Mouse (Mus musculus) adrenal gland, adult (tissue): ENCODE data around the gene Ubqlnl.

Experiments used
- DNase-seq, 2 experiments: peaks; one replicate each; pipeline ENCODE4 v3.0.0; 2022 to 2023; ENCODE audit warnings: low spot score in 1 of 2; ENCODE audit not compliant: inconsistent age in 2 of 2

Gene Ubqlnl

GRCm38 (mm10) chr7:104150456-104150855 lies at the start of gene Ubqlnl:
Ubqlnl (minus strand) TSS chr7:104150556.
- DNase-seq = no peak

GRCm38 (mm10) chr7:104199822-104200221 lies 49.5 kb upstream of the Ubqlnl start:
- peak; percentile 65 to 90 for DNase-seq

- no peak for DNase-seq
Observed at GRCm38 (mm10) chr7:104195885-104196284, 45.5 kb upstream of the Ubqlnl start, which contains the start of gene Olfr649. Olfr649 (minus strand) TSS chr7:104195985.

GRCm38 (mm10) chr7:104191275-104191674 lies 40.9 kb upstream of the Ubqlnl start:
- no peak for DNase-seq

GRCm38 (mm10) chr7:104183292-104183691 lies 32.9 kb upstream of the Ubqlnl start, which contains the start of gene Olfr648:
Olfr648 (minus strand) TSS chr7:104183392.
- DNase-seq = no peak

GRCm38 (mm10) chr7:104179074-104179473 lies 28.7 kb upstream of the Ubqlnl start:
- no peak for DNase-seq

GRCm38 (mm10) chr7:104178422-104179054 lies 28.2 kb upstream of the Ubqlnl start:
- no peak for DNase-seq

- no peak for DNase-seq
Observed at GRCm38 (mm10) chr7:104175085-104175484, 24.7 kb upstream of the Ubqlnl start.

- DNase-seq = no peak
Observed at GRCm38 (mm10) chr7:104169634-104170204, 19.4 kb upstream of the Ubqlnl start.

- DNase-seq = no peak
Observed at GRCm38 (mm10) chr7:104167105-104167504, 16.7 kb upstream of the Ubqlnl start.

GRCm38 (mm10) chr7:104143179-104143578 lies 7.2 kb downstream of the Ubqlnl start, which contains the start of gene Ubqln3:
Ubqln3 (minus strand) TSS chr7:104143279.
- no peak for DNase-seq

GRCm38 (mm10) chr7:104137305-104137704 lies 13.1 kb downstream of the Ubqlnl start, which contains the start of gene Olfr643:
Olfr643 (minus strand) TSS chr7:104137405.
- no peak for DNase-seq

- no peak for DNase-seq
Observed at GRCm38 (mm10) chr7:104129726-104130125, 20.6 kb downstream of the Ubqlnl start, which contains the start of gene Ubqln5. Ubqln5 (minus strand) TSS chr7:104129826.

- no peak for DNase-seq
Observed at GRCm38 (mm10) chr7:104104757-104104972, 45.7 kb downstream of the Ubqlnl start, which contains the start of gene Olfr646. Olfr646 (plus strand) TSS chr7:104104873.

GRCm38 (mm10) chr7:104103913-104104756 lies 46.2 kb downstream of the Ubqlnl start:
- no peak for DNase-seq
